Mouse (Mus musculus): ENCODE data around the gene Osbpl11.

DNA sequence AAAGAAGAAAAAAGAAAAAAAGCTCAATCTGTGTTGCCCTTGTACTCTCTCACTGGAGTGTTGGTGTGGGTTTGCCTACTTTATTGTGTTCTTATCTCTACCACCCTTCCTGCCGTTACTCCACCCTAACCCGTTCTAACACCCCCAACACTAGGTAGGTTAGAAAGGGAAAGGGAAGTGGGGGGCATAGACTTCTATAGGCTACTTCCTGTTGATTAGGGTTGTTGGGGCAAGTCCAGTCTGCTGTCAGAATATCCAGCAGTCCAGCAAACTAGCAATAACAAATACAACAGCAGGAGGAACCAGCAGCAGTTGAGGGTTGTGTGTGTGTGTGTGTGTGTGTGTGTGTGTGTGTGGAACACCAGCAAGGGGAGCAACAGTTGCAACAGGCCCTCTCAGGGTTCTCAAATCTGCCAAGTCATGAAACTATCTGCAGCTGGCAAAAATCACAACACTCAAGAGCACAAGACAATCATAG, 76.8 kb downstream of the Osbpl11 start:
- TF ChIP-seq CTCF (conservative IDR thresholded peaks at IDR 0.05; ENCODE audit: low read length): no peak
- no peak for TF ChIP-seq POU5F1 (IDR thresholded peaks at IDR 0.05; ENCODE audit: borderline replicate concordance, low read length)
